Mouse (Mus musculus): ENCODE measurements around the gene Mbtps1.

- TF ChIP-seq NELFE (IDR thresholded peaks at IDR 0.05; ENCODE audit: low read depth, low read length) (no peak), HCFC1 (IDR thresholded peaks at IDR 0.05; ENCODE audit: low read depth, low read length) (no peak), ELF1 (IDR thresholded peaks at IDR 0.05; ENCODE audit: low read depth, low read length) (no peak)
Observed at GRCm38 (mm10) chr8:119555861-119556260, 2.7 kb downstream of the Mbtps1 start.

All from MEL (cell line).